Mouse (Mus musculus) cortical plate, adult 2 months (tissue): Measurements from ENCODE around the gene Nutm1.

Experiments used
- CTCF ChIP-seq: fragments of 200-500 bp; IDR thresholded peaks from 2 replicates; pipeline ENCODE4 v1.5.1; 2011; ENCODE audit warnings: mild to moderate bottlenecking, control low read depth, low read length; ENCODE audit not compliant: insufficient read depth; ENCODE audit errors: extremely low read depth
- POLR2A ChIP-seq: fragments of 200-500 bp; IDR thresholded peaks from 2 replicates; pipeline ENCODE4 v1.6.1; 2011; ENCODE audit warnings: mild to moderate bottlenecking, low read length, control low read depth; ENCODE audit not compliant: insufficient read depth; ENCODE audit errors: extremely low read depth

GRCm38 (mm10) chr2:112239212-112239934 lies 19.7 kb downstream of the Nutm1 start, which contains the start of gene Lpcat4:
- TF ChIP-seq CTCF (peak; percentile 61), POLR2A (peak; percentile 87)
